Mouse (Mus musculus): ENCODE data around the gene Scn3b. TPM values are rescaled to one million over a fixed set of nuclear protein-coding genes. Genes with fewer than 3 reads are reported as not detected.

The Scn3b gene
- polyA plus RNA-seq, 1 experiment = 3.2 TPM

- no peak overlapping the region for H3K4me3 ChIP-seq (ENCODE audit: insufficient read depth, low read length)
- no peak overlapping the region for H3K27ac ChIP-seq (ENCODE audit: insufficient read depth, low read length)
- no peak for TF ChIP-seq CTCF (IDR thresholded peaks at IDR 0.05; ENCODE audit: borderline replicate concordance, insufficient read depth, low read length)
- no peak for TF ChIP-seq POLR2A (IDR thresholded peaks at IDR 0.05; ENCODE audit: low read depth, low read length)
- peaks cover 6% of the 10 kb centered on the region for H3K4me1 ChIP-seq (ENCODE audit: control insufficient read depth, insufficient read depth, low read length)
Measured at GRCm38 (mm10) chr9:40332731-40333648, 64.0 kb downstream of the Scn3b start.

GRCm38 (mm10) chr9:40333649-40334396 is 64.8 kb downstream of the Scn3b start:
- Histone ChIP-seq H3K27ac (ENCODE audit: insufficient read depth, low read length) (no peak overlapping the region), H3K4me3 (ENCODE audit: insufficient read depth, low read length) (no peak overlapping the region)
- peak; percentile 83 for TF ChIP-seq CTCF (IDR thresholded peaks at IDR 0.05; ENCODE audit: borderline replicate concordance, insufficient read depth, low read length)
- no peak for TF ChIP-seq POLR2A (IDR thresholded peaks at IDR 0.05; ENCODE audit: low read depth, low read length)

GRCm38 (mm10) chr9:40334617-40335016 is 65.6 kb downstream of the Scn3b start:
- H3K27ac ChIP-seq (ENCODE audit: insufficient read depth, low read length) = no peak overlapping the region
- H3K4me1 ChIP-seq (ENCODE audit: control insufficient read depth, insufficient read depth, low read length) = peaks cover 6% of the 10 kb centered on the region
- no peak overlapping the region for H3K4me3 ChIP-seq (ENCODE audit: insufficient read depth, low read length)
- TF ChIP-seq POLR2A (IDR thresholded peaks at IDR 0.05; ENCODE audit: low read depth, low read length) = no peak
- no peak for TF ChIP-seq CTCF (IDR thresholded peaks at IDR 0.05; ENCODE audit: borderline replicate concordance, insufficient read depth, low read length)

More at GRCm38 (mm10) chr9:40333649-40334396, 64.8 kb downstream of the Scn3b start:
- H3K4me1 ChIP-seq (ENCODE audit: control insufficient read depth, insufficient read depth, low read length) = peaks cover 6% of the 10 kb centered on the region

- no peak overlapping the region for H3K4me3 ChIP-seq (ENCODE audit: insufficient read depth, low read length)
- H3K27ac ChIP-seq (ENCODE audit: insufficient read depth, low read length) = no peak overlapping the region
- peaks cover 6% of the 10 kb centered on the region for H3K4me1 ChIP-seq (ENCODE audit: control insufficient read depth, insufficient read depth, low read length)
- TF ChIP-seq POLR2A (IDR thresholded peaks at IDR 0.05; ENCODE audit: low read depth, low read length) = no peak
- no peak for TF ChIP-seq CTCF (IDR thresholded peaks at IDR 0.05; ENCODE audit: borderline replicate concordance, insufficient read depth, low read length)
Measured at GRCm38 (mm10) chr9:40336701-40337100, 67.7 kb downstream of the Scn3b start.

- no peak for TF ChIP-seq POLR2A (IDR thresholded peaks at IDR 0.05; ENCODE audit: low read depth, low read length)
- no peak for TF ChIP-seq CTCF (IDR thresholded peaks at IDR 0.05; ENCODE audit: borderline replicate concordance, insufficient read depth, low read length)
- no peak overlapping the region for H3K27ac ChIP-seq (ENCODE audit: insufficient read depth, low read length)
- H3K4me3 ChIP-seq (ENCODE audit: insufficient read depth, low read length) = no peak overlapping the region
- peaks cover 6% of the 10 kb centered on the region for H3K4me1 ChIP-seq (ENCODE audit: control insufficient read depth, insufficient read depth, low read length)
Measured at GRCm38 (mm10) chr9:40337131-40337820, 68.3 kb downstream of the Scn3b start.

GRCm38 (mm10) chr9:40339578-40339977 is 70.6 kb downstream of the Scn3b start:
- no peak for TF ChIP-seq CTCF (IDR thresholded peaks at IDR 0.05; ENCODE audit: borderline replicate concordance, insufficient read depth, low read length)
- no peak overlapping the region for H3K4me3 ChIP-seq (ENCODE audit: insufficient read depth, low read length)
- H3K4me1 ChIP-seq (ENCODE audit: control insufficient read depth, insufficient read depth, low read length) = peaks cover 6% of the 10 kb centered on the region
- no peak overlapping the region for H3K27ac ChIP-seq (ENCODE audit: insufficient read depth, low read length)

Other genes starting within 250 kb of the Scn3b start
- not detected in 2 replicates for gene Olfr981, start 247.8 kb upstream of the Scn3b start, polyA plus RNA-seq (2011; ENCODE audit: insufficient read length, low read depth, missing spikeins)
- gene Olfr982, start 195.4 kb upstream of the Scn3b start, polyA plus RNA-seq (2011; ENCODE audit: insufficient read length, low read depth, missing spikeins) = not detected in 2 replicates
- not detected in 2 replicates for gene Olfr983, start 175.6 kb upstream of the Scn3b start, polyA plus RNA-seq (2011; ENCODE audit: insufficient read length, low read depth, missing spikeins)
- gene Olfr984, start 155.0 kb upstream of the Scn3b start, polyA plus RNA-seq (2011; ENCODE audit: insufficient read length, low read depth, missing spikeins) = not detected in 2 replicates
- gene Olfr985, start 139.0 kb upstream of the Scn3b start, polyA plus RNA-seq (2011; ENCODE audit: insufficient read length, low read depth, missing spikeins) = not detected in 2 replicates
- gene Tmem225, start 121.1 kb upstream of the Scn3b start, polyA plus RNA-seq (2011; ENCODE audit: insufficient read length, low read depth, missing spikeins) = not detected in 2 replicates
- not detected in 2 replicates for gene Olfr986, start 88.3 kb upstream of the Scn3b start, polyA plus RNA-seq (2011; ENCODE audit: insufficient read length, low read depth, missing spikeins)
- 2.6 and 3.7 TPM in 2 replicates for gene Zfp202, start 76.9 kb upstream of the Scn3b start, polyA plus RNA-seq (2011; ENCODE audit: insufficient read length, low read depth, missing spikeins)

All from embryonic fibroblast, embryonic 13.5 days (primary cell).